Mouse (Mus musculus): ENCODE data around the gene Vwc2.

Gene Vwc2

GRCm38 (mm10) chr11:11175259-11175658, 61.2 kb downstream of the Vwc2 start:
- CTCF ChIA-PET = no interaction called here
- POLR2A ChIA-PET = no interaction called here

GRCm38 (mm10) chr11:11182705-11183104, 68.7 kb downstream of the Vwc2 start:
- POLR2A ChIA-PET = no interaction called here

GRCm38 (mm10) chr11:11223162-11223561, 109.1 kb downstream of the Vwc2 start:
- ChIA-PET POLR2A (no interaction called here), CTCF (no interaction called here)

More at GRCm38 (mm10) chr11:11182705-11183104, 68.7 kb downstream of the Vwc2 start:
- CTCF ChIA-PET = no interaction called here

GRCm38 (mm10) chr11:11239346-11239745, 125.3 kb downstream of the Vwc2 start:
- POLR2A ChIA-PET = no interaction called here
- CTCF ChIA-PET = interaction anchor here in 1 of 4 experiments (0.8 to 1.4 kb wide), 2 partner anchors 20 to 26 kb away, joined by 3 to 4 read pairs; no protein-coding TSS in a partner anchor

GRCm38 (mm10) chr11:11242694-11243377, 128.8 kb downstream of the Vwc2 start:
- POLR2A ChIA-PET = no interaction called here
- CTCF ChIA-PET = no interaction called here

GRCm38 (mm10) chr11:11257348-11257747, 143.3 kb downstream of the Vwc2 start:
- POLR2A ChIA-PET = no interaction called here

GRCm38 (mm10) chr11:11280128-11280527, 166.1 kb downstream of the Vwc2 start:
- ChIA-PET POLR2A (no interaction called here), CTCF (no interaction called here)

More at GRCm38 (mm10) chr11:11257348-11257747, 143.3 kb downstream of the Vwc2 start:
- CTCF ChIA-PET = no interaction called here

- ChIA-PET CTCF (no interaction called here), POLR2A (no interaction called here)
Observed at GRCm38 (mm10) chr11:11283512-11283911, 169.5 kb downstream of the Vwc2 start.

All from embryonic stem cell, embryonic (primary cell).